Mouse (Mus musculus): ENCODE measurements around the gene Gm2832.
"Not testable (repeated sequence)": the region's sequence is repeated elsewhere in the genome, so short reads cannot be mapped to it uniquely, and the experiment has no call there.

DNA sequence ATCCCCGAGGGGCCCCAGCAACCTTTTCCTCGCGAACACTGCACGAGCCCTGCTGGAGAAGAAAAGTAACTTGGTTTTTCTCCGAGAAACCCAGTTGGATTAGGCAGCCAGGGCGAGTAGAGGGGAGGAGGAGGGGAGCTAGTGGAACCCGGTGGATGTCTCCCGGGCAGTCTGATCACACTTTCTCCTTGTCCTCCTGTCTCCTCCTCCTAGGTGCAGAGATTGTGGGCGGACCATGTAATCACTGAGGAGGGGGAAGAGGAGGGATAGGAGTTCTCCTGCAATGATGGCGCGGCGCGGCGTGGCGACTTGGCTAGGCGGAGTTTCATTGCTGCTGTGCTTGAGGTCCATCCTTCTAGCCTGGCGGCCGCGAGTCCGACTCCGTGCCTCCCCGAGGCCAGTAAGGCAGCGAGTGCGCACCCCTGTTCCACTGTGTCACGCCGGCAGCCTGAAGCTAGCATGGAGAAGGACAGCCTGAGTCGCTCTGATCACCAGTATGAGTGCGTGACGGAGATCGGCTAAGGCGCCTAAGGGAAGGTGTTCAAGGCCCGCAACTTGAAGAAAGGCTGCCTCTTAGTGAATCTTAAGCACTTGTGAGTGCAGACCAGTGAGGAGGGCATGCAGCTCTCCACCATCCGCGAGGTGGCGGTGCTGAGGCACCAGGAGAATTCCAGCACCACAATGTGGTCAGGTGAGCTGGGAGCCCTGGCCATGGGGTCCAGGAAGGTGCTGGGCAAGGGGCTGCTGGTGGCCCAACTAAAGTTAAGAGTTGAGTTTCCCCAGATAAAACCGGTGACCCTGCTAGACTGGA is 13.6 kb upstream of the Gm2832 start:
- TF ChIP-seq POLR2A, CTCF (IDR thresholded peaks at IDR 0.05; ENCODE audit: extremely low read depth, insufficient read depth, low read length): not testable (repeated sequence)
